Mouse (Mus musculus) embryonic fibroblast, embryonic 13.5 days (primary cell): ENCODE results near the gene Hoxd13. TPM values are rescaled to one million over a fixed set of nuclear protein-coding genes. Genes with fewer than 3 reads are reported as not detected.
A peak's percentile ranks its signal among the peaks of the same experiment; 100 is the strongest.

Source experiments
- H3K27ac ChIP-seq: 2 replicates; pipeline ENCODE4 v1.5.1; 2012; ENCODE audit warnings: low read length, control low read depth, inconsistent platforms; ENCODE audit not compliant: insufficient read depth
- H3K4me1 ChIP-seq: 2 replicates; pipeline ENCODE4 v1.6.1; 2011; ENCODE audit warnings: low read length; ENCODE audit not compliant: control insufficient read depth, insufficient read depth
- H3K4me3 ChIP-seq: 2 replicates; pipeline ENCODE4 v1.5.1; 2011; ENCODE audit warnings: mild to moderate bottlenecking, control low read depth, low read length; ENCODE audit not compliant: insufficient read depth
- CTCF ChIP-seq: IDR thresholded peaks from 2 replicates; pipeline ENCODE4 v1.5.1; 2011; ENCODE audit warnings: mild to moderate bottlenecking, control low read depth, low read length, moderate library complexity, borderline replicate concordance; ENCODE audit not compliant: insufficient read depth
- POLR2A ChIP-seq: IDR thresholded peaks from 2 replicates; pipeline ENCODE4 v1.6.1; 2011; ENCODE audit warnings: low read depth, mild to moderate bottlenecking, control low read depth, low read length, moderate library complexity
- polyA plus RNA-seq: library from polyadenylated mRNA; stranded (reverse); fragments of >200 nt; gene quantifications from 2 replicates; pipeline ENCODE4 v1.2.4, GENCODE M21; 2011; ENCODE audit warnings: low read depth; ENCODE audit not compliant: missing spikeins, insufficient read length

Hoxd13 gene
- polyA plus RNA-seq, result 17.0 and 20.1 TPM in 2 replicates

DNA sequence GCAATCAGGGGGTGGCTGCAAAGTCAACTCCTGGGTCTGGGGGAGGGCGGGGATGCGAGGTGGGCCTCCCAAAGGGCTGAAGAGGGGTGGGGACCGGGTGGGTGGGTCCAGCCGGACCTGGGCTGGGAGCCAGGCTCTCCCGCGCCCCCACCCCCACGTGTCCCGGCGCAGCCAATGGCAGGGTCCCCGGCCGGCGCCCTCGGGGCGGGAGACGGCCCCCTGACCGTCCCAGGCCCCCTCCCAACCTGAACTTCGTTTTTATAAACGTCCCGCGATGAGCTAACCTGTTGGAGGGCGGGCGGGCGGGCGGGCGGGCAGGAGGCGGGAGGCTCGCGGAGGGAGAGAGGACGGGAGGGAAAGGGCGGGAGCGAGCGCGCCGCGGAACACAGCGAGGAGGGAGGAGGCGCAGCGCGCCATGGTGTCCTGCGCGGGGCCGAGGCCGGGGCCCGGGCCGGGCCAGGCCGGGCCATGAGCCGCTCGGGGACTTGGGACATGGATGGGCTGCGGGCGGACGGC is at the start of gene Hoxd13:
Gene Hoxd13 (plus strand): TSS at position 469 of the 516 bp plus-strand sequence.
- H3K4me3 ChIP-seq, result peak within 1 kb of the TSS; percentile 12
- no peaks in the 10 kb centered on the region for H3K4me1 ChIP-seq
- H3K27ac ChIP-seq, result peak within 1 kb of the TSS; percentile 82
- TF ChIP-seq POLR2A, result peak; percentile 46; the same call in 1 of the 2 replicates
- TF ChIP-seq CTCF, result no peak

DNA sequence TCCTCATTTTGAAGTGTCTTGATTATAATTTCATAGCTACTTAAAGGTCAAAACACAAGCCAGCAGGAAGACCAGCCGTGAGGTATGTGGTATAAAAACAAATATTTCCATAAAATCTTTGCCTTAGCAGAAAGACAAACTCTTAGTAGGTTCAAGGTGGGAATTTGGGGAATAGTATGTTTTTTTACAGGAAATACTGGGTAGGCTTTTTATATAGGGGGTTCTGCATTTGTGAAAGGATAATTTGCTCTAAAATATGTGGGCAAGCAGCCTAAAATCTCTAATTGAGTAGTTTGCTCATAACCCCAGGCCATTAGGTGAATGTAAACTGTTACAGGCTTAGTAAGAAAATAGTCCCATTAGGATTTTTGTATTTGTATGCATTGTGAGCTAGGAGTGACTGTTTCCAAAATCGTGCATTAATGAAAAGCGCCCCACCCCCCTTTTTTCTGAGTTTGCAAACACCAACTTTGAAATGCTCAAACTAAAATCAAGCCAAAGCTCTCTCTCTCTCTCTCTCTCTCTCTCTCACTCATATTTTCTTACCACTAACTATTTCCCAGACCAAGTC is 48.3 kb upstream of the Hoxd13 start:
- H3K4me3 ChIP-seq, result no peak overlapping the region

DNA sequence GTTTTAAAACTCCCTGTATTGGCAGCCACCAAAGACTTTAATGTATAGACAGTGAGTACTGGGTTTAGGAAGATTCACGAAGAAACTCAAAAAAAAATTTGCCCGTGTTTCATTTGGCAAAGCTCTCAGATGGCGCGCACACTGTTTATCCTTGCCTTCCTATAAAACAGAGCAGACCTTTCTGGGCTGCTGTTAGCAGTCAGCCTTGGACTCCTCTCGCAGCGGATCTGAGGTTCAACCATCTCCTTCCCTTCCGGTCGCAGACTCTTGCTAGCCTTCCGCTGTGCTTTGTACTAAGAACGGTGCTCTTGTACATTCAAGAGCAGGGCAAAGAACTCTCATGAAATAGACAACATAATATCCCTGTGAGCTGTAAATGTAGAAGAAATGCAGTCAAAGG is 47.7 kb upstream of the Hoxd13 start:
- TF ChIP-seq POLR2A, result no peak
- TF ChIP-seq CTCF, result no peak
- Histone ChIP-seq H3K4me3 (no peak overlapping the region), H3K4me1 (no peaks in the 10 kb centered on the region), H3K27ac (no peak overlapping the region)

More for the DNA sequence above, 48.3 kb upstream of the Hoxd13 start:
- no peak for TF ChIP-seq CTCF
- TF ChIP-seq POLR2A, result no peak
- Histone ChIP-seq H3K4me1 (no peaks in the 10 kb centered on the region), H3K27ac (no peak overlapping the region)

DNA sequence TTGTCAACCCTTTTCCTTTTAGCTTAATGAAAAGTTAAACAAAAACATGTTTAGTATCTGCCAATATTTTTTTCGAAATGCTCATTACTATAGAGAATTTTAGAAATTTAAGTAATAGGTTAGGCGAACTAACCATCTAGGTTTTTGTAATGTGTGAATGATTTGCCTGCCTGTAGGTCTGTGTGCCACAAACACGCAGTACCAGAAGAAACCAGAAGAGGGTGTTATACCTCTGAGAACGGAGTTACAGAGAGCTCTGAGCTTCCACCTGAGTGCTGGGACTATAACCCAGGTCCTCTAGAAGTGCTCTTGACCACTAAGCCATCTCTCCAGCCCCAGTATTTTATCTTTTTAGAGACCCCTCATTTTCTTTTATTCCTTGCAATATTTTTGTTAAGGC is 32.7 kb upstream of the Hoxd13 start:
- Histone ChIP-seq H3K27ac (no peak overlapping the region), H3K4me3 (no peak overlapping the region), H3K4me1 (no peaks in the 10 kb centered on the region)
- no peak for TF ChIP-seq CTCF
- no peak for TF ChIP-seq POLR2A

DNA sequence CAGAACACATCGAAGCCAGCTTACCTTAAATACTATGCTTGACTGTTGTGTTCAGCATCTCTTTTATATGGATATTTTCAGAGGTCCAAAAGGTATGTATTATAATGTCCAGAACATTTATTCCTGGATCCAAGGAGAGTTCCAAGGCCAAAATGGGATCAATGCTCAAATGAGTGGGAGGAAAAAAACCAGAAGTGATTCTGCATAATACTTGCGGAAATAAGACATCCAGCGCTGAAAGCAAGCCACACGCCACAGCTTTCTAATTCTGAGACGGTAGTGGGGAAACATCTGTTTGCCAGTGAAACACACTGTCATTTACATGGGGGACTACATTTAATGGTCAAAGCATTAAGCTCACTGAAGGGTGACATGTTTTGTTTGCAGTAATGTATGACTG is 25.7 kb upstream of the Hoxd13 start:
- no peaks in the 10 kb centered on the region for H3K4me1 ChIP-seq
- TF ChIP-seq POLR2A, result no peak
- no peak for TF ChIP-seq CTCF
- H3K4me3 ChIP-seq, result no peak overlapping the region
- no peak overlapping the region for H3K27ac ChIP-seq

DNA sequence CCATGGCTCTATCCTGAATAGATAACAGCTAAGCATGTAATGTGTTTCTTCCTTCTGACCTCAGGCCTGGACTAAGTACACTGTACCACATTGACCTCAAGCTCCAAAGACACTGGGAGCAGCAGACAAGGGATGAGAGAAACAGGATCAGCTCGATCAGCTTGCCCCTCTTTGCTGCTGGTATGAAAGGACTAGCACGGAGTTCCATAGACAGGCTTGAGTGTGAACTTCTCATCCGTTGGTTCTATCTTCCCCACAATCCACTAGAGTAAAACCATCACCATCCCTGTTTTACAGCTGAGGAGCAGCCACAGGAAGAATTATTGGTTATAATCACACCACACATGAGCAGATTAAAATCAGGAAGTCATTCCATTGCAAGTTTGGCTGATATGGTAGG is 22.5 kb upstream of the Hoxd13 start:
- Histone ChIP-seq H3K27ac (no peak overlapping the region), H3K4me1 (no peaks in the 10 kb centered on the region), H3K4me3 (no peak overlapping the region)
- TF ChIP-seq POLR2A (no peak), CTCF (no peak)

DNA sequence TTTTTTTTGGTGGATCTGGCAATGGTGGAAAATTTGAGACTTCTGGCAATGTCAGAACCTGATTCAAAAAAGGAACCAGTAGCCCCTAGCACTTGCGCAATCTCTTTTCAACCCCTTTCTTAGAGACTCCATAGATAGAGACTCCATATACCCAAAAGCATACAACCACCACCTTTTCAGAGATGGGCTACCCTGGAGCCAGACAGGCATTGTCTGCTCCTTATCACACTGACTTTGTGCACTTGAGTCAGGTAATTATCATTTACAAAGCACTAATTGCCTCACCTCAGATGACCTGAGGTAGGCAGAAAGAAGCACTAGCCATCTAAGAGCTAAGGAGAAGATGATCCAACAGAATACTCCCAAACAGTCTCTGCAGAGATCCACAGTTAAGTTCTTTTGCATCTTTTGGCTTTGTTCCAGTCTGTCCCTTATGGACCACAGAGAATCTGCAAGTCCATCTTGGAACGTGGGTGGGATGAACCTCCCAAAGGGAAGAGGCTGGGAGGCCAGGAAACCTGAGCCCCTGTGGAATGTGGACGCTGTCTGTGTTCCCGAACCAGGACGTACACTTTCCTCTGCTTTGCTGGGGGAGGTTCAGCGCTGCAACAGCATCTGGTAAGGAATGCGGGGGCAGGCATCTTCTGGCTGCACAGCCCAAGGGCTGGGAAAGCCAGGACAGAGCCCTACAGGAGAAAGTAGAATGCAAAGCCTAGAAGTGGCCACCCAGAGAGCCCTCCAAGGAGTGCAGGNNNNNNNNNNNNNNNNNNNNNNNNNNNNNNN is 20.8 kb upstream of the Hoxd13 start:
- Histone ChIP-seq H3K4me3 (no peak overlapping the region), H3K4me1 (no peaks in the 10 kb centered on the region), H3K27ac (no peak overlapping the region)
- TF ChIP-seq POLR2A (no peak), CTCF (no peak)

DNA sequence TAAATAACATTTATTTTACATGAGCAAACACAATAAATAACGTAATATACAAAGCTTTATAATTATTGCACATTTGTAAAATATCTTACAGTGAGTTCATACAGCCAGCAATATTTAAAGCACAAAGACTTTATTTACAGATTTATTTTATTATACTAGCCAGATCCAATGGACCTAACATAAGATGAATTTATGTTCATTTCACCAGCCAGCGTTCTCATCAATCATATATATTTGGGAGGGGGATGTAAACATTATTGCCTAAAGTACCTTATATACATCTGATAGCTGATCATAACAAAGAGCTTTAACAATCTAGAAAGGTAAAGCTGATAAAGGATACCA is 15.1 kb upstream of the Hoxd13 start:
- H3K4me3 ChIP-seq, result no peak overlapping the region
- TF ChIP-seq POLR2A, result no peak
- TF ChIP-seq CTCF, result no peak
- no peak overlapping the region for H3K27ac ChIP-seq
- H3K4me1 ChIP-seq, result no peaks in the 10 kb centered on the region; the same call in 1 of the 2 replicates

DNA sequence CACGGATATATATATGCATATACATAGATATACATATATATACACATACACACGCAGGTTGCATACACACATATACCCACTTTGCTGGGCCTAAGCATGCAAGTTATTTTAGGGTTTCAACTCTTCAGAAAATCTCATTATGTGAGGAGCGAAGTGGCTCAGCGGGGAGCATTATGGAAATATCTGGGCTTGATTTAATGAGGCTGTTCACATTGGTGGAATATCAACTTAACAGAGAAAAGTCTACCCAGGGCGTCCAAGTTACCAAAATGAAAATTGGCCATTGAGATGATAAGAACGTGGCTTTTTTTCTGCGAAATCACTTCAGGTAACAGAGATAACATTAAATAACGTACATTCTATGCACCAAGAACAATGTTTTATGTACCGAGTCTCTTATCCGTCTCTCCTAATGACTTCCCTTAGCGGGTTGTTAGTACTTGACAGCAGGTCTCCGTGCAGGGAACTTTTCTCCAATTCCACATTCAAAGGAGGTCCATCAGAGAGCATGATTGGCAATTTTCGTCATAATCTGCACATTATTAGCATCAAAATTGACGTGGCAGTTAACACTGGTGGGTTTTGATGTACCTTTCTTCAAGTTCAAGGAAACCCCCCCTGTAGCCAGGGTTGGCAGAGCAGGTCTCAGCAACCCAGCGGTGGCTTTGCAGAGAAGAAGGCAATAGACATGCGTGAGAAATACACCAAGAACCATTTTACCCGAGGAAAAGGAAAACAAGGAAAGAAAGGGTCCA is 14.2 kb upstream of the Hoxd13 start:
- Histone ChIP-seq H3K4me1 (no peaks in the 10 kb centered on the region; the same call in 1 of the 2 replicates), H3K27ac (no peak overlapping the region), H3K4me3 (no peak overlapping the region)
- TF ChIP-seq POLR2A, result no peak
- no peak for TF ChIP-seq CTCF
